Mouse (Mus musculus): ENCODE data around the gene Cfap126.
"Not testable (repeated sequence)": the region's sequence is repeated elsewhere in the genome, so short reads cannot be mapped to it uniquely, and the experiment has no call there.

Cfap126 gene

GRCm38 (mm10) chr1:171129251-171129650, 15.5 kb downstream of the Cfap126 start:
- no peak for DNase-seq

GRCm38 (mm10) chr1:171130971-171131370, 17.3 kb downstream of the Cfap126 start:
- no peak for DNase-seq

GRCm38 (mm10) chr1:171135600-171135999, 21.9 kb downstream of the Cfap126 start:
- no peak for DNase-seq

GRCm38 (mm10) chr1:171137486-171138155, 23.9 kb downstream of the Cfap126 start:
- not testable (repeated sequence) for DNase-seq

GRCm38 (mm10) chr1:171142981-171143380, 29.3 kb downstream of the Cfap126 start:
- peak; percentile 19 for DNase-seq

- peak; percentile 96 for DNase-seq
These were observed 36.4 kb downstream of the Cfap126 start, which contains the start of the genes Sdhc and Mpz for GRCm38 (mm10) chr1:171149974-171150760. Gene Sdhc (minus strand): TSS chr1:171150603. Gene Mpz (plus strand): TSS chr1:171150711.

GRCm38 (mm10) chr1:171150838-171151391, 37.2 kb downstream of the Cfap126 start:
- DNase-seq: peak; percentile 38

GRCm38 (mm10) chr1:171151966-171152365, 38.2 kb downstream of the Cfap126 start:
- DNase-seq: no peak

GRCm38 (mm10) chr1:171156644-171157043, 42.9 kb downstream of the Cfap126 start:
- DNase-seq: no peak

GRCm38 (mm10) chr1:171157965-171158364, 44.2 kb downstream of the Cfap126 start:
- DNase-seq: no peak

- DNase-seq: no peak
These were observed 45.8 kb downstream of the Cfap126 start for GRCm38 (mm10) chr1:171159485-171159975.

GRCm38 (mm10) chr1:171162526-171162925, 48.8 kb downstream of the Cfap126 start:
- no peak for DNase-seq

GRCm38 (mm10) chr1:171164258-171164657, 50.5 kb downstream of the Cfap126 start:
- DNase-seq: no peak

- DNase-seq: no peak
These were observed 52.1 kb downstream of the Cfap126 start for GRCm38 (mm10) chr1:171165629-171166345.

GRCm38 (mm10) chr1:171168906-171169305, 55.2 kb downstream of the Cfap126 start:
- no peak for DNase-seq

- DNase-seq: no peak
These were observed 56.2 kb downstream of the Cfap126 start for GRCm38 (mm10) chr1:171169913-171170312.

GRCm38 (mm10) chr1:171171138-171171537, 57.4 kb downstream of the Cfap126 start:
- DNase-seq: no peak

GRCm38 (mm10) chr1:171172779-171173178, 59.1 kb downstream of the Cfap126 start:
- DNase-seq: no peak

All from cerebellum, adult 8-10 months (tissue).